Mouse (Mus musculus): ENCODE data around the gene Mtr. TPM values are rescaled to one million over a fixed set of nuclear protein-coding genes. Genes with fewer than 3 reads are reported as not detected.

Gene Mtr
- polyA plus RNA-seq, 1 experiment from 2014 or later, result 11.4 TPM

DNA sequence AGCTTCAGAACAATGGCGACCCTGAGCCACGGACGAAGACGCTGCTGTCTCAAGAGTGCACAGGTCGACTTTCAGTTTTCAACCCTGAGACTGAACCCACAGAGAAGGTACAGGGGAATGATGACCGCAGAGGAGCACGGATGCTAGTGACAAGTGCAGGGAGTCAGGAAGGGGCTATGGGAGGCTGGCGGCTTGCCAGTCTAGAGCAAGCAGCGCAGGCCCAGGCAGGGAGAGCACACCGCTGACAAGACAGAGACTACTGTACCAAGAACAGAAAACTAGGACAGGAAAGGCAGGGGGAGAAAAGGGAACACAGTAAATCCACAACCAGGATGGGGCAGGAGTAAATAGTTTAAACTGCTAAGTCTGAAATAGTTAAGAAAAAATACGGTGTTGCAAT, 69.1 kb downstream of the Mtr start:
- H3K9ac ChIP-seq (ENCODE audit: low read length), result no peak overlapping the region
- no peaks in the 10 kb centered on the region for H3K27me3 ChIP-seq (ENCODE audit: control insufficient read depth, insufficient read depth, low read length)
- no peak overlapping the region for H3K27ac ChIP-seq (ENCODE audit: low read length)
- no peak for ATAC-seq (replicated peaks; ENCODE audit: extremely low read depth, insufficient read depth, low FRiP score)
- no peaks in the 10 kb centered on the region for H3K9me3 ChIP-seq (replicated peaks; ENCODE audit: control insufficient read depth, low read length)
- H3K4me1 ChIP-seq (ENCODE audit: control insufficient read depth, insufficient read depth, low read length), result no peaks in the 10 kb centered on the region
- no peak overlapping the region for H3K4me3 ChIP-seq (ENCODE audit: low read length)
- H3K4me2 ChIP-seq (ENCODE audit: low read depth, low read length), result no peak overlapping the region
- peaks cover 33% of the 10 kb centered on the region for H3K36me3 ChIP-seq (ENCODE audit: control insufficient read depth, insufficient read depth)
- 76% methylated on average over 11 of the region's 11 CpGs for WGBS

DNA sequence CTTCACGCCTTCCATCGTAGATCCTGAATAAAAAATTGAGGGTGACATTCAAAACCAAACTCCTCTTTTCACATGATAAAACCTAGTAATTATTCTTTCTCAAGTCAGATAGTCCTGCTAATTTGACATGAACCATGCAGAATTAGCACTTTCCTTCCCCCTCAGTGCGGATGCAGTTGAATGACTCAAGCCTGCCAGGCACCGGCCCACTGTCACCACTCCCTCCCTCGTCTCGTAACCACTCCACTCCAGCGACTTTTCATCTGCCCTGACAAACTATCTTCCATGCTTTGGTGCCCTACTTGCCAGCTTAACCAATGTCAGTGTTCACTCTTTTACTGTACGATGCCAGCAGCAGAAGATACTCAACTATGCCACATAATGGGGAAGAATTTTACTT, 78.4 kb downstream of the Mtr start:
- no peak for ATAC-seq (replicated peaks; ENCODE audit: extremely low read depth, insufficient read depth, low FRiP score)
- Histone ChIP-seq H3K9ac (ENCODE audit: low read length) (no peak overlapping the region), H3K27ac (ENCODE audit: low read length) (no peak overlapping the region), H3K4me2 (ENCODE audit: low read depth, low read length) (no peak overlapping the region), H3K36me3 (ENCODE audit: control insufficient read depth, insufficient read depth) (0 out of 2 replicates have a peak, but pooled peaks cover 2% of the 10 kb centered on the region), H3K27me3 (ENCODE audit: control insufficient read depth, insufficient read depth, low read length) (no peaks in the 10 kb centered on the region), H3K4me1 (ENCODE audit: control insufficient read depth, insufficient read depth, low read length) (peaks cover 7% of the 10 kb centered on the region; the same call in 1 of the 2 replicates), H3K9me3 (replicated peaks; ENCODE audit: control insufficient read depth, low read length) (no peaks in the 10 kb centered on the region), H3K4me3 (ENCODE audit: low read length) (no peak overlapping the region)
- WGBS, result 52% methylated on average over 8 of the region's 8 CpGs

DNA sequence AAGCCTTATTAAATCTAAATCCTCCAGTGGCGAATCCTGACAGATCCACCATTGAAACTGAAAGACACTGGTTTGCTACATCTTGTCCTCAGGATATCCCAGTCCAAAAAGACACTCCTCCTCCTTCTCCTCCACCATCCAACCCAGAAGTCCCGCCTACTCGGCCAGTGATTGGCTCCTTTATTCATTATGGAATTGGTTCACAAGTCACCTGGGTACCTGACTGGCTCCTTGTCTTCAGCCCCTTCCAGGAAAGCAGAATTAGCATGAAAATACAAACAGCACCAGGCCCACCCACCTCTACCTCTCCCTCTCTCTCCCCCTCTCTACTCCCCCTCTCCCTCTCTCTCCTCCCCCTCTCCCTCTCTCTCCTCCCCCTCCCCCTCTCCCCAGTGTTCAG, 81.2 kb downstream of the Mtr start:
- no peak for ATAC-seq (replicated peaks; ENCODE audit: extremely low read depth, insufficient read depth, low FRiP score)
- Histone ChIP-seq H3K9me3 (replicated peaks; ENCODE audit: control insufficient read depth, low read length) (no peaks in the 10 kb centered on the region), H3K9ac (ENCODE audit: low read length) (no peak overlapping the region), H3K4me2 (ENCODE audit: low read depth, low read length) (no peak overlapping the region), H3K27me3 (ENCODE audit: control insufficient read depth, insufficient read depth, low read length) (no peaks in the 10 kb centered on the region), H3K27ac (ENCODE audit: low read length) (no peak overlapping the region), H3K4me3 (ENCODE audit: low read length) (no peak overlapping the region), H3K4me1 (ENCODE audit: control insufficient read depth, insufficient read depth, low read length) (peaks cover 7% of the 10 kb centered on the region; the same call in 1 of the 2 replicates), H3K36me3 (ENCODE audit: control insufficient read depth, insufficient read depth) (no peaks in the 10 kb centered on the region)
- WGBS, result 59% methylated on average over 3 of the region's 3 CpGs

DNA sequence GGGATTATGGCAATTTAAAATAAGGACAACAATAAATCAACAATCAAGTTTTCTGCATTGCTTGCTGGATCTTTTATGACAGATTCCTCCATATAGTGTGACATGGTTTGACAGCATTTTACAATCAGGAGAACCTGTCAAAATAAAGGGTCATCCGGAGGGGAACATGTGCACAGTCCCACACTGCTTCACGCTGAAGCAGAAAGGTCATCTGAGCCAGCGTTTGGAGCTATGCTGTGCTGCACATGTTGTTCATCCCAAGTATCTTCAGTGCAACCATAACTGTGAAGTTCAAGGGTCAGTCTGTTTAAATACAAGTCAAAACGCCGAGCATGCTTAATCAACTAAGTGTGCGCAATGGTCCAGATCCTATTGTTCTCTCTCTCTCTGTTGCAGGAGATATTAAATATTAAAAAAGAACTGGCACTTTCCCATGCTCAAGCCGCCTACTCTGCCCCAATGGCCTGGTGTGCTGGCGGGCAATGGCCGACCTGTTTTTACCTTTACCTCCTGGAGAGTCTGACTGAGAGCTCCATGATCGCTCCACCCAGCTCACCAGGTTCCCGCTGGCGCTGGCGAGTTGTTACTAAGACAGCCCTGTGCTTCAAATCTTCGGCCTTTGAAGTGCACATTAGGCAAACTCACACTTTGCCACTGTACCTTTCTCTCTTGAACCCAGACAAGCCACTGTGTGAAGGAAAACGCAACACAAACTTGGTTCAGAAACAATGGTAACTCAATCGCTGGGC, 81.8 kb downstream of the Mtr start:
- Histone ChIP-seq H3K4me1 (ENCODE audit: control insufficient read depth, insufficient read depth, low read length) (peaks cover 7% of the 10 kb centered on the region; the same call in 1 of the 2 replicates), H3K27ac (ENCODE audit: low read length) (no peak overlapping the region), H3K4me3 (ENCODE audit: low read length) (no peak overlapping the region), H3K9me3 (replicated peaks; ENCODE audit: control insufficient read depth, low read length) (no peaks in the 10 kb centered on the region), H3K4me2 (ENCODE audit: low read depth, low read length) (no peak overlapping the region), H3K9ac (ENCODE audit: low read length) (no peak overlapping the region), H3K36me3 (ENCODE audit: control insufficient read depth, insufficient read depth) (no peaks in the 10 kb centered on the region), H3K27me3 (ENCODE audit: control insufficient read depth, insufficient read depth, low read length) (no peaks in the 10 kb centered on the region)
- 50% methylated on average over 16 of the region's 16 CpGs for WGBS
- no peak for ATAC-seq (replicated peaks; ENCODE audit: extremely low read depth, insufficient read depth, low FRiP score)

DNA sequence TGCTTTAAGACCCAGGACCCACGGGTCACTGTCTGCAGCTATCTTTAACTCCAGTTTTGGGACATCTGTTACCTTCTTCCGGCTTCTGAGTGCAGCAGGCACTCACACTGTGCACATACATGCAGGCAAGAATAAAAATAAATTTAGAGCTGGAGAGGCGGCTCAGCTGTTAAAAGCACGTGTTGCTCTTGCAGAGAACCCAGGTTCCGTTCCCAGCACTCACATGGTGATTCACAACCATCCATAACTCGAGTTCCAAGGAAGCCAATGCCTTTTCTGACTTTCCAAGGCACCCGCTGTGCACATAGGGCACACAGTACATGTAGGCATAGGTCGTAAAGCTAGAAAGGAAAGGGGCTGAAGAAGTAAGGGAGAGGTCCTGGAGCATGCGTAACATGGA, 90.6 kb downstream of the Mtr start:
- H3K36me3 ChIP-seq (ENCODE audit: control insufficient read depth, insufficient read depth), result no peaks in the 10 kb centered on the region
- WGBS, result 77% methylated on average over 9 of the region's 9 CpGs
- H3K27ac ChIP-seq (ENCODE audit: low read length), result peak overlapping the region; percentile 24; the same call in 1 of the 2 replicates
- H3K4me3 ChIP-seq (ENCODE audit: low read length), result no peak overlapping the region
- no peak for ATAC-seq (replicated peaks; ENCODE audit: extremely low read depth, insufficient read depth, low FRiP score)
- no peak overlapping the region for H3K4me2 ChIP-seq (ENCODE audit: low read depth, low read length)
- H3K9ac ChIP-seq (ENCODE audit: low read length), result no peak overlapping the region
- no peaks in the 10 kb centered on the region for H3K27me3 ChIP-seq (ENCODE audit: control insufficient read depth, insufficient read depth, low read length)
- H3K9me3 ChIP-seq (replicated peaks; ENCODE audit: control insufficient read depth, low read length), result no peaks in the 10 kb centered on the region
- peaks cover 21% of the 10 kb centered on the region for H3K4me1 ChIP-seq (ENCODE audit: control insufficient read depth, insufficient read depth, low read length)

DNA sequence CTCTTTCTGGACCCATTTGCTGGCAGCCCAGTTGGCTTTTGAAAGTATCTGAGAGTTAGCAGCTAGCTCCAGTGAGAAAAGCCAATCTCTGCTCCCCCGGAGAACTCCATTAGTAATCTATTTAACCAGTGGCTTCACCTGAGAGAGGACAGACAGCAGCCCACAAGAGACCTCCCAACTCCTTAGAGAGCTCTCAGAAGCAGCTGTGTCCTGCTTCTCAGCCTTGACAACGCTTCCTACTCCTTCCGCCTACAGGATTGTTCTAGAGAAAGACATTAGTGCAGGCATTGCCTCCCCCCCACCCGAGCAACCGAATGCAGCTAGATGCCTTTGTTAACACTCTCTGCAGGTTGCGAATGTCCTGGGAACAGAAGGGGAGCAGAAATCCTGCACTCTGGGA, 91.5 kb downstream of the Mtr start:
- no peaks in the 10 kb centered on the region for H3K27me3 ChIP-seq (ENCODE audit: control insufficient read depth, insufficient read depth, low read length)
- peaks cover 21% of the 10 kb centered on the region for H3K4me1 ChIP-seq (ENCODE audit: control insufficient read depth, insufficient read depth, low read length)
- H3K9ac ChIP-seq (ENCODE audit: low read length), result peak overlapping the region; percentile 51
- H3K4me3 ChIP-seq (ENCODE audit: low read length), result no peak overlapping the region
- no peak overlapping the region for H3K4me2 ChIP-seq (ENCODE audit: low read depth, low read length)
- no peaks in the 10 kb centered on the region for H3K36me3 ChIP-seq (ENCODE audit: control insufficient read depth, insufficient read depth)
- no peaks in the 10 kb centered on the region for H3K9me3 ChIP-seq (replicated peaks; ENCODE audit: control insufficient read depth, low read length)
- peak overlapping the region; percentile 57 for H3K27ac ChIP-seq (ENCODE audit: low read length)
- ATAC-seq (replicated peaks; ENCODE audit: extremely low read depth, insufficient read depth, low FRiP score), result no peak
- 10% methylated on average over 6 of the region's 6 CpGs for WGBS

DNA sequence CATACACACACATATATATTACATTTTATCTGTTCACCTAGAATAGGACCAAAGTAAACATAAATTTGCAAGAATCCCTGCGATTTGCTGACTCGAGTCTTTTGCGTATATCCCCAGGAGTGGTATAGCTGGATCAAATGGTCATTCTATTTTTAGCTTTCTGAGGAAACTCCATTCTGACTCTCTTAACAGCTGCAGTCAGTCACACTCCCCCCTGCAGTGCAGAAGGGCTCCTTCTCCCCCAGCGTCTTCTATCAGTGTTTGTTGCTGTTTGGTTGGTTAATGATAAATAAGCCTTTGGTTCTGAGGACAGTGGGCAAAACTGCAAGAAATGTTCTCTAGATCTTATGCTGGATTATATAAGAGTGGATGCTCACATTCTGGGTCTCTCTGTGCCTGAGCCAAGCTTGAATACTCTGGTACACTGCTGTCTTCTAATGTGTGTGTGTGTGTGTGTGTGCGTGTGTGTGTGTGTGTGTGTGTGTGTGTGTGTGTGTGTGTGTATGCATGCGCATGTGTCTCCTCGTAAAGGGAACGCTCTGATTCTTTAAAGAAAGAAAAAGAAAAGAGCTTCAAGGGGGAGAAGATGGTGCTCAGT, 92.4 kb downstream of the Mtr start:
- H3K27ac ChIP-seq (ENCODE audit: low read length), result peak overlapping the region; percentile 57
- no peaks in the 10 kb centered on the region for H3K27me3 ChIP-seq (ENCODE audit: control insufficient read depth, insufficient read depth, low read length)
- WGBS, result 29% methylated on average over 8 of the region's 8 CpGs
- H3K9ac ChIP-seq (ENCODE audit: low read length), result no peak overlapping the region
- H3K4me3 ChIP-seq (ENCODE audit: low read length), result no peak overlapping the region
- H3K36me3 ChIP-seq (ENCODE audit: control insufficient read depth, insufficient read depth), result no peaks in the 10 kb centered on the region
- no peak overlapping the region; the same call in 1 of the 2 replicates for H3K4me2 ChIP-seq (ENCODE audit: low read depth, low read length)
- peaks cover 24% of the 10 kb centered on the region for H3K4me1 ChIP-seq (ENCODE audit: control insufficient read depth, insufficient read depth, low read length)
- H3K9me3 ChIP-seq (replicated peaks; ENCODE audit: control insufficient read depth, low read length), result no peaks in the 10 kb centered on the region
- peak; percentile 74; the same call in 1 of the 2 replicates for ATAC-seq (replicated peaks; ENCODE audit: extremely low read depth, insufficient read depth, low FRiP score)

DNA sequence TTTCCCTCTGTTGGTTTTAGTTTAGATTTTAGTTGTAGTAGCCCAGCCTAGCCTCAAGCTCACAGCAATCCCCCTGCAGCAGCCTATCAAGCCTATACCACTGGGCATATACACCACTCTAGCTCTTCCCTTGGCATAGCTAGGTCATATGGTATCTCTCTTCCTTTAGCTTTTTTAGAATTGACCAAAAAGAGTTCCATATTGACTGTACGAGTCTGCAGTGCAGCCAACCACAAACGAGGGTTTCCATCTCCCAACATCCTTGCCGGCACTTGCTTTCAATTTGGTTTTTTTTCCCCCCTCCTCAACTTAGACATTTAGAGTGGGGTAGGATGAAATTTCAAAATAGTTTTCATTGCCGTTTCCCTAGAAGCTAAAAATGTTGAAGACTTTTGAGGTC, 95.5 kb downstream of the Mtr start:
- Histone ChIP-seq H3K27me3 (ENCODE audit: control insufficient read depth, insufficient read depth, low read length) (no peaks in the 10 kb centered on the region), H3K27ac (ENCODE audit: low read length) (no peak overlapping the region), H3K36me3 (ENCODE audit: control insufficient read depth, insufficient read depth) (no peaks in the 10 kb centered on the region), H3K4me1 (ENCODE audit: control insufficient read depth, insufficient read depth, low read length) (peaks cover 39% of the 10 kb centered on the region), H3K4me3 (ENCODE audit: low read length) (no peak overlapping the region), H3K9me3 (replicated peaks; ENCODE audit: control insufficient read depth, low read length) (no peaks in the 10 kb centered on the region), H3K9ac (ENCODE audit: low read length) (no peak overlapping the region), H3K4me2 (ENCODE audit: low read depth, low read length) (no peak overlapping the region)
- ATAC-seq (replicated peaks; ENCODE audit: extremely low read depth, insufficient read depth, low FRiP score), result no peak
- WGBS, result 88% methylated on average over 4 of the region's 4 CpGs

DNA sequence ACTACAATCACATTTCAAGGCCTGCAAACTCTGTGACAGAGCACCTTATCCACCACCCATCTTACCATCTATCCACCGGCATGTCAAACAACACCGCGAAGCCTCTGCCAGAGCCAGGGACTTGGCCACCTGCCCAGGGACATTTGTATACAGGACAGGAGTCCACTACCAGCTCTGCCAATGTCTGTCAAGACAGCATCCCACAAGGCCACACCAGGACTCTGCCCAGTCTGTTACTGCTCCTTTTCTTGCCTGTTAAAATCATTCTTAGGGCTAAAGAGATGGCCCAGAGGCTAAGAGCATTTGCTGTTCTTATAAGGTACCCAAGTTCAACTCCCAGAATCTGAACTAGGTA, 97.8 kb downstream of the Mtr start:
- no peak overlapping the region for H3K4me2 ChIP-seq (ENCODE audit: low read depth, low read length)
- peaks cover 18% of the 10 kb centered on the region for H3K4me1 ChIP-seq (ENCODE audit: control insufficient read depth, insufficient read depth, low read length)
- no peaks in the 10 kb centered on the region for H3K27me3 ChIP-seq (ENCODE audit: control insufficient read depth, insufficient read depth, low read length)
- no peak overlapping the region for H3K9ac ChIP-seq (ENCODE audit: low read length)
- no peaks in the 10 kb centered on the region for H3K9me3 ChIP-seq (replicated peaks; ENCODE audit: control insufficient read depth, low read length)
- no peaks in the 10 kb centered on the region for H3K36me3 ChIP-seq (ENCODE audit: control insufficient read depth, insufficient read depth)
- WGBS, result 35% methylated on average over 3 of the region's 3 CpGs
- 0 out of 2 replicates have a peak, but pooled peaks have one; percentile 7 for ATAC-seq (replicated peaks; ENCODE audit: extremely low read depth, insufficient read depth, low FRiP score)
- no peak overlapping the region for H3K4me3 ChIP-seq (ENCODE audit: low read length)
- peak overlapping the region; percentile 7; the same call in 1 of the 2 replicates for H3K27ac ChIP-seq (ENCODE audit: low read length)
